Mouse (Mus musculus): ENCODE measurements around the gene Sema4c.

DNA sequence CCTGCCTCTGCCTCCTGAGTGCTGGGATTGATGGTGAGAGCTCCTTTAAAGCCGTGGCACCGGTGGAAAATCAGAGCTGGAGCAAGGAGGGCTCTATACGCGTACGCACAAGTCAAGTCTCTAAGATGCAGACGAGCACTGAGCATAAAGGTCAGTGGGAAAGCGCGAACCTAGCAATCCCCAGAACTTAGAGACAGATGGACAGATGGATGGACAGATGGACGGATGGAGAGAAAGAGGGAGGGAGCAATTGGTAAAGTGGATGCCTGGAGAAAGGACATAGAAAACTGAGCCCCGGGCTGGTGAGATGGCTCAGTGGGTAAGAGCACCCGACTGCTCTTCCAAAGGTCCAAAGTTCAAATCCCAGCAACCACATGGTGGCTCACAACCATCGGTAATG is 17.3 kb downstream of the Sema4c start:
- TF ChIP-seq CTCF (IDR thresholded peaks at IDR 0.05; ENCODE audit: control insufficient read depth, insufficient read depth, insufficient replicate concordance, low read depth, low read length) (no peak), POLR2A (IDR thresholded peaks at IDR 0.05; ENCODE audit: control insufficient read depth, low read depth, low read length) (no peak)

Measured in testis, adult 2 months (tissue).